12 mouse cellular contexts compared by ENCODE assay signal in genomic region chr2:148497452-148498302, GRCm38 (mm10). TPM values are rescaled to one million over a fixed set of nuclear protein-coding genes. Genes with fewer than 3 reads are reported as not detected.
DNase-seq lines count a peak whose midpoint lies in the region; ATAC-seq lines count a peak whose summit lies in the region.
"Had no signal": no experiment of that assay in that cellular context is flagged by ENCODE, and none has a peak within 500 bp of the region (broad histone marks: within the 10 kb centered on the region; RNA-seq: fewer than 3 reads in every experiment).

No protein-coding gene starts in this region.

- no peaks in the 10 kb centered on the region for H3K36me3 ChIP-seq in heart, embryonic 10.5 days
- no peaks in the 10 kb centered on the region for H3K36me3 ChIP-seq in lung, embryonic 16.5 days (ENCODE audit: control insufficient read depth, insufficient read depth, low read length)
- H3K36me3 ChIP-seq: neural tube, embryonic 12.5 days; stomach, embryonic 15.5 days had no signal

- peaks cover 18% of the 10 kb centered on the region; the same call in 1 of the 2 replicates for H3K4me1 ChIP-seq in heart, embryonic 10.5 days
- H3K4me1 ChIP-seq in lung, embryonic 16.5 days (replicated peaks; ENCODE audit: control insufficient read depth, insufficient read depth, low read length), result peaks cover 12% of the 10 kb centered on the region
- H3K4me1 ChIP-seq: neural tube, embryonic 12.5 days; stomach, embryonic 15.5 days had no signal

- no peak overlapping the region for H3K27ac ChIP-seq in heart, embryonic 10.5 days
- 0 out of 2 replicates have a peak overlapping the region, but pooled peaks have one; percentile 5 for H3K27ac ChIP-seq in lung, embryonic 16.5 days (ENCODE audit: low read length)
- H3K27ac ChIP-seq: neural tube, embryonic 12.5 days; stomach, embryonic 15.5 days had no signal

- no peaks in the 10 kb centered on the region for H3K27me3 ChIP-seq in heart, embryonic 10.5 days (ENCODE audit: insufficient read depth, poor library complexity, severe bottlenecking)
- H3K27me3 ChIP-seq in lung, embryonic 16.5 days (ENCODE audit: control insufficient read depth, insufficient read depth, low read depth, low read length), result no peaks in the 10 kb centered on the region
- H3K27me3 ChIP-seq: neural tube, embryonic 12.5 days; stomach, embryonic 15.5 days had no signal

- H3K4me2 ChIP-seq in lung, embryonic 16.5 days (ENCODE audit: low read depth, low read length), result no peak overlapping the region
- H3K4me2 ChIP-seq: liver, embryonic 11.5 days; neural tube, embryonic 12.5 days; stomach, embryonic 15.5 days had no signal

- intact Hi-C loops in heart, postnatal 10 days (cut with DNase I), result no loop called here

- no peaks in the 10 kb centered on the region for H3K9me3 ChIP-seq in heart, embryonic 10.5 days
- H3K9me3 ChIP-seq in lung, embryonic 16.5 days (ENCODE audit: control insufficient read depth, low read length), result no peaks in the 10 kb centered on the region
- H3K9me3 ChIP-seq: neural tube, embryonic 12.5 days; stomach, embryonic 15.5 days had no signal

- WGBS in heart, embryonic 10.5 days, result 62% methylated on average over 12 of the region's 12 CpGs
- 59% methylated on average over 12 of the region's 12 CpGs for WGBS in lung, embryonic 16.5 days

- peak; percentile 46; the same call in 1 of the 2 replicates for ATAC-seq in lung, embryonic 16.5 days (ENCODE audit: low read depth)
- peak; percentile 10; the same call in 1 of the 2 replicates for ATAC-seq in megakaryocyte progenitor cell, adult 5-6 weeks (replicated peaks; ENCODE audit: poor library complexity)

- DNase-seq in heart, postnatal 10 days, result peak; percentile 40 to 47
- no peak for DNase-seq in heart, embryonic 10.5 days (ENCODE audit: low spot score)
- DNase-seq in lung, adult 18-20 months, result no peak
- peak; percentile 52 for DNase-seq in gastrocnemius, adult 18-20 months (ENCODE audit: low spot score)
- DNase-seq in thymus, adult 18-20 months, result no peak
- DNase-seq: adrenal gland, postnatal 14 days; cerebellum, adult 11 months had no signal

- H3K9ac ChIP-seq in lung, embryonic 16.5 days (ENCODE audit: low read length), result no peak overlapping the region
- H3K9ac ChIP-seq: neural tube, embryonic 12.5 days; stomach, embryonic 15.5 days had no signal

- H3K4me3 ChIP-seq in heart, embryonic 10.5 days, result no peak overlapping the region
- no peak overlapping the region for H3K4me3 ChIP-seq in lung, embryonic 16.5 days (ENCODE audit: low read length)
- H3K4me3 ChIP-seq: neural tube, embryonic 12.5 days; stomach, embryonic 15.5 days had no signal

RNA-seq across cellular contexts. Expression of gene Cd93, which starts 54.3 kb away (rescaled TPM):
- 100 to 1,000 TPM; 163 to 201 TPM for total RNA-seq in heart, postnatal 10 days (2021)
- polyA plus RNA-seq in heart, embryonic 10.5 days (2016; fragmentation: Nextera tagmentation; extraction: Ambion mirVana), result 10.3 and 19.7 TPM in 2 replicates
- polyA plus RNA-seq in lung, embryonic 16.5 days (2015; fragmentation: Nextera tagmentation; extraction: Ambion mirVana), result 38.3 and 40.2 TPM in 2 replicates
- total RNA-seq in gastrocnemius, adult 18-20 months (2021), result 10 to 100 TPM in 1 of 2 experiments, 1 to 10 TPM in 1; 7.9 to 14.8 TPM
- total RNA-seq in megakaryocyte progenitor cell, adult 5-6 weeks (2015), result 102 and 116 TPM in 2 replicates
- total RNA-seq in megakaryocyte progenitor cell, adult 5-6 weeks (2017), result 126 and 132 TPM in 2 replicates

Comparison
In these comparisons a context has a peak if more than half of its experiments do, and no peak if none do; other contexts are left out.
1. DNase-seq: peak in heart, postnatal 10 days (2 of 2) and gastrocnemius, adult 18-20 months (single experiment); none in heart, embryonic 10.5 days (single experiment), lung, adult 18-20 months (0 of 2) and thymus, adult 18-20 months (0 of 2).
2. RNA of gene Cd93, which starts 54.3 kb away (total RNA-seq): 163 to 201 TPM in heart, postnatal 10 days and 102 to 132 TPM in megakaryocyte progenitor cell, adult 5-6 weeks; 7.9 to 14.8 TPM in gastrocnemius, adult 18-20 months; every median in the first group is over 4 times any median in the second.